Mouse (Mus musculus) CH12.LX (cell line): ENCODE data around the gene Phf23. TPM values are rescaled to one million over a fixed set of nuclear protein-coding genes. Genes with fewer than 3 reads are reported as not detected.

ENCODE experiments used
- DNase-seq: peaks from one replicate; pipeline ENCODE4 v3.0.0-alpha.2; 2013; ENCODE audit errors: extremely low read depth
- H3K27ac ChIP-seq: 2 replicates; pipeline ENCODE4 v1.5.1; 2012; ENCODE audit warnings: low read depth, mild to moderate bottlenecking, control low read depth, moderate library complexity; ENCODE audit not compliant: insufficient read depth
- H3K27me3 ChIP-seq: replicated peaks from 2 replicates; pipeline ENCODE3; 2012; ENCODE audit warnings: inconsistent platforms
- H3K36me3 ChIP-seq, 2 experiments: replicated peaks in 1 of 2; 2 replicates each; pipeline versions ENCODE3 to v1.6.1; 2012; ENCODE audit warnings: inconsistent platforms in 1 of 2, low read length in 1 of 2, mild to moderate bottlenecking in 1 of 2, mixed read lengths in 1 of 2, moderate library complexity in 1 of 2; ENCODE audit not compliant: control insufficient read depth in 1 of 2, insufficient read depth in 1 of 2
- H3K4me1 ChIP-seq, 2 experiments: 2 replicates each; pipeline ENCODE4 v1.6.1; 2012; ENCODE audit warnings: inconsistent platforms in 1 of 2, moderate library complexity in 1 of 2; ENCODE audit not compliant: insufficient read depth in 2 of 2, control insufficient read depth in 1 of 2
- H3K4me2 ChIP-seq: 2 replicates; pipeline ENCODE4 v1.6.1; 2012; ENCODE audit warnings: low read depth, mild to moderate bottlenecking, control low read depth; ENCODE audit not compliant: poor library complexity, insufficient read depth, severe bottlenecking
- H3K4me3 ChIP-seq, 3 experiments: fragments of 150-350 bp in 1 of 3; sonication (generic) in 1 of 3; replicated peaks in 1 of 3; 2 replicates each; pipeline versions ENCODE3 to v1.5.1; 2011 to 2012; ENCODE audit warnings: low read depth in 2 of 3, low read length in 2 of 3, mild to moderate bottlenecking in 2 of 3, moderate library complexity in 2 of 3, control low read depth in 1 of 3, improper control_type of control experiment in 1 of 3, inconsistent platforms in 1 of 3, mixed read lengths in 1 of 3; ENCODE audit not compliant: poor library complexity in 1 of 3
- H3K79me2 ChIP-seq: replicated peaks from 2 replicates; pipeline ENCODE4 v1.6.1; 2012; ENCODE audit warnings: mild to moderate bottlenecking, moderate library complexity; ENCODE audit not compliant: control insufficient read depth, poor library complexity, insufficient read depth, severe bottlenecking; ENCODE audit errors: extremely low read depth
- H3K9ac ChIP-seq: 2 replicates; pipeline ENCODE4 v1.6.1; 2012; ENCODE audit warnings: low read depth, mild to moderate bottlenecking, control low read depth, moderate library complexity; ENCODE audit not compliant: insufficient read depth
- H3K9me3 ChIP-seq: replicated peaks from 2 replicates; pipeline ENCODE3; 2012; ENCODE audit warnings: low read length, inconsistent platforms, mixed read lengths
- BHLHE40 ChIP-seq: IDR thresholded peaks from 2 replicates; pipeline ENCODE4 v1.6.1; 2011; ENCODE audit warnings: mild to moderate bottlenecking, low read depth, low read length, improper control_type of control experiment
- CHD1 ChIP-seq: IDR thresholded peaks from 2 replicates; pipeline ENCODE4 v1.6.1; 2012; ENCODE audit warnings: low read depth, low read length, improper control_type of control experiment, inconsistent platforms
- CTCF ChIP-seq, 2 experiments: IDR thresholded peaks in 1 of 2; conservative IDR thresholded peaks in 1 of 2; 2 replicates each; pipeline ENCODE4 v1.5.1; 2011 to 2012; ENCODE audit warnings: low read depth in 2 of 2, low read length in 2 of 2, improper control_type of control experiment in 1 of 2, inconsistent platforms in 1 of 2, mild to moderate bottlenecking in 1 of 2, moderate library complexity in 1 of 2
- E2F4 ChIP-seq: IDR thresholded peaks from 2 replicates; pipeline ENCODE4 v1.6.1; 2011; ENCODE audit warnings: low read depth, low read length, improper control_type of control experiment; ENCODE audit not compliant: insufficient replicate concordance
- GABPA ChIP-seq: IDR thresholded peaks from 2 replicates; pipeline ENCODE4 v1.6.1; 2012; ENCODE audit warnings: low read depth, low read length, improper control_type of control experiment, inconsistent platforms; ENCODE audit not compliant: insufficient replicate concordance
- IRF4 ChIP-seq: IDR thresholded peaks from 2 replicates; pipeline ENCODE4 v1.6.1; 2014; ENCODE audit warnings: low read depth, mild to moderate bottlenecking, inconsistent platforms, low read length, improper control_type of control experiment
- JUN ChIP-seq: IDR thresholded peaks from 2 replicates; pipeline ENCODE4 v1.6.1; 2011; ENCODE audit warnings: low read depth, mild to moderate bottlenecking, low read length, improper control_type of control experiment, moderate library complexity; ENCODE audit not compliant: insufficient read depth
- JUND ChIP-seq: conservative IDR thresholded peaks from 2 replicates; pipeline ENCODE4 v1.6.1; 2011; ENCODE audit warnings: low read depth, low read length, improper control_type of control experiment
- MAFK ChIP-seq: IDR thresholded peaks from 2 replicates; pipeline ENCODE4 v1.6.1; 2011; ENCODE audit warnings: low read length, improper control_type of control experiment; ENCODE audit not compliant: insufficient replicate concordance
- MEF2A ChIP-seq: IDR thresholded peaks from 2 replicates; pipeline ENCODE4 v1.6.1; 2014; ENCODE audit warnings: low read depth, mild to moderate bottlenecking, inconsistent platforms, low read length, improper control_type of control experiment, borderline replicate concordance
- MXI1 ChIP-seq: IDR thresholded peaks from 2 replicates; pipeline ENCODE4 v1.6.1; 2011; ENCODE audit warnings: mild to moderate bottlenecking, low read depth, low read length, improper control_type of control experiment
- MYC ChIP-seq: IDR thresholded peaks from 2 replicates; pipeline ENCODE4 v1.6.1; 2011; ENCODE audit warnings: low read depth, mild to moderate bottlenecking, improper control_type of control experiment, low read length
- POLR2A ChIP-seq: IDR thresholded peaks from 2 replicates; pipeline ENCODE4 v1.6.1; 2011; ENCODE audit warnings: low read depth, mild to moderate bottlenecking, improper control_type of control experiment, low read length
- SIN3A ChIP-seq: IDR thresholded peaks from 2 replicates; pipeline ENCODE4 v1.6.1; 2012; ENCODE audit warnings: low read length, improper control_type of control experiment, inconsistent platforms
- UBTF ChIP-seq: IDR thresholded peaks from 2 replicates; pipeline ENCODE4 v1.6.1; 2012; ENCODE audit warnings: low read depth, mild to moderate bottlenecking, inconsistent platforms, low read length, improper control_type of control experiment, moderate library complexity
- USF2 ChIP-seq: conservative IDR thresholded peaks from 2 replicates; pipeline ENCODE4 v1.6.1; 2011; ENCODE audit warnings: low read depth, low read length, improper control_type of control experiment
- dilution Hi-C: fragments of 300-500 bp; cut with MboI; formaldehyde crosslinking; loops from 2 replicates; pipeline ENCODE4 v1.14.3; 2020; ENCODE audit warnings: low sequenced_read_pairs; ENCODE audit not compliant: extremely low pct_unique_long_range_greater_than_20kb, extremely low pct_ligation_motif_present
- in situ Hi-C: fragments of 300-500 bp; cut with MboI; formaldehyde crosslinking; loops from 3 replicates; pipeline ENCODE4 v1.14.3; 2019; ENCODE audit warnings: low sequenced_read_pairs, low pct_ligation_motif_present, low pct_unique_long_range_greater_than_20kb, mixed read lengths
- polyA plus RNA-seq: library from polyadenylated mRNA; unstranded; fragments of >175 nt; gene quantifications from 2 replicates; pipeline ENCODE4 v1.2.1, GENCODE M21; 2012; ENCODE audit warnings: low read depth; ENCODE audit not compliant: insufficient read length
- total RNA-seq, 2 experiments: library from RNA; depleted of rRNA; stranded (reverse); fragments of 300-350 nt in 1 of 2; fragments of >200 nt in 1 of 2; gene quantifications; 2 replicates each; pipeline ENCODE4 v1.2.3; 2012 to 2014

Phf23 gene
- total and polyA plus RNA-seq, 3 experiments = 67.2 to 93.2 (median 69.0) TPM

DNA sequence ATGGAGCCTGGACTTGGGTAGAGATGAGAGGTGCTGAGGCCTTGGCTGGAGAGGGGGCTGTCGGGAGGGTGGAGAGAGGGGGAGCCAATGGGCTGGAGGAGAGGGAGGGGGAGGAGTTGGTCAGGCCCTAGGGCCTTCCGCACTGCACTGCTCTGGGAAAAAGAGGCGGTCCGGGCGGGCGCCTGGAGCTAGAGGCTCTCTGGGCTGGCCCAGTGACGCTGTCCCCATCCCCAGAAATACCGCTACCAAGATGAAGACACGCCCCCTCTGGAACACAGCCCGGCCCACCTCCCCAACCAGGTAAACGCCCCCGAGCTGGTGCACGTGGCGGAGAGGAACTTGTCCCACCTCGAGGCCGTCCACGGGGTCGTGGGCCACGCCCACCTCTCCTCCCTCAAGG is 31.1 kb downstream of the Phf23 start:
- DNase-seq = no peak

DNA sequence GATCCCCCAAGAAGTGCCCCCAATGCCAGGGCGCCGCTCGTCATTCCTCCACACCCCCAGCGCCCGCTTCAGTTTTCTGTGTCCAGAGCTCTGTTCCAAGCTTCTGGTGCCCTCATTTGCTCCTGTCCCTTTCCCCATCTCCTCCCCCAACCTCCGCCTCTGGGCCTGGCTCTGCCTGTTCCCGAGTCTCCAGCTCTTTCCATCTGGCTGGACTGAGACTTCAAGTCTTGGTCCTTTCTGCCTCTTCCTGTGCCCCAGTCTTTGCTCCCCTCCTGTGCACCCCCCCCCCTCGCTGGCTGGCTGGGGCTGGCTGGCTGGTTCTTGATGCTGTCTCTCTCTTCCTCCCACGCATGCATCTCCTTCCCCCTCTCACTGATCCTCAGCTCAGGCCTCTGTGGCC is 31.8 kb downstream of the Phf23 start:
- no peaks in the 10 kb centered on the region for H3K9me3 ChIP-seq
- no peak overlapping the region for H3K27ac ChIP-seq
- no peak overlapping the region for H3K4me2 ChIP-seq
- TF ChIP-seq E2F4 = no peak
- TF ChIP-seq, all 38 proteins: peak for 0
- no peak overlapping the region for H3K4me3 ChIP-seq
- no peaks in the 10 kb centered on the region for H3K79me2 ChIP-seq
- no peak overlapping the region for H3K9ac ChIP-seq
- peaks cover 9% of the 10 kb centered on the region for H3K27me3 ChIP-seq
- in situ Hi-C loops = no loop called here
- peaks cover 19 to 37% of the 10 kb centered on the region in 2 experiments for H3K4me1 ChIP-seq
- dilution Hi-C loops = no loop called here
- H3K36me3 ChIP-seq = peaks cover 11 to 19% of the 10 kb centered on the region in 2 experiments
- no peak for DNase-seq

More for the DNA sequence above, 31.1 kb downstream of the Phf23 start:
- dilution Hi-C loops (no loop called here), in situ Hi-C loops (no loop called here)
- Histone ChIP-seq H3K27me3 (peaks cover 13% of the 10 kb centered on the region), H3K4me1 (peaks cover 19 to 40% of the 10 kb centered on the region in 2 experiments), H3K4me2 (no peak overlapping the region), H3K4me3 (no peak overlapping the region), H3K79me2 (no peaks in the 10 kb centered on the region), H3K36me3 (peaks cover 9 to 12% of the 10 kb centered on the region in 2 experiments), H3K9ac (no peak overlapping the region), H3K27ac (no peak overlapping the region), H3K9me3 (no peaks in the 10 kb centered on the region)
- TF ChIP-seq E2F4 (no peak), BHLHE40 (no peak), MXI1 (no peak), JUN (no peak), CHD1 (no peak), MAFK (no peak), JUND (no peak), IRF4 (no peak), USF2 (no peak), POLR2A (no peak), MYC (no peak), MEF2A (no peak), UBTF (no peak), CTCF (conservative IDR thresholded peaks at IDR 0.05 in 1 of 2, IDR thresholded peaks at IDR 0.05 in 1 of 2; ENCODE audit: low read depth in 2 of 2, low read length in 2 of 2) (no peak), SIN3A (no peak), GABPA (no peak)
